Mouse (Mus musculus): Measurements from ENCODE around the gene Lmx1a. TPM values are rescaled to one million over a fixed set of nuclear protein-coding genes. Genes with fewer than 3 reads are reported as not detected.

Gene Lmx1a
- not detected in 2 replicates for total RNA-seq (2021)
- long read RNA-seq, experiment 1, result 0 reads
- long read RNA-seq, experiment 2, result 0 reads

- no peak for DNase-seq
Observed at GRCm38 (mm10) chr1:167689232-167689261, at the start of gene Lmx1a. Gene Lmx1a (plus strand): TSS chr1:167689237.

- peak; percentile 88 for DNase-seq
Observed at GRCm38 (mm10) chr1:167644866-167645537, 44.0 kb upstream of the Lmx1a start.

- DNase-seq, result no peak
Observed at GRCm38 (mm10) chr1:167648670-167649069, 40.4 kb upstream of the Lmx1a start.

- DNase-seq, result no peak
Observed at GRCm38 (mm10) chr1:167649122-167649633, 39.9 kb upstream of the Lmx1a start.

- no peak for DNase-seq
Observed at GRCm38 (mm10) chr1:167652336-167652735, 36.7 kb upstream of the Lmx1a start.

GRCm38 (mm10) chr1:167659065-167659464, 30.0 kb upstream of the Lmx1a start:
- DNase-seq, result no peak

- DNase-seq, result peak; percentile 87
Observed at GRCm38 (mm10) chr1:167660521-167661101, 28.4 kb upstream of the Lmx1a start.

GRCm38 (mm10) chr1:167661123-167661522, 27.9 kb upstream of the Lmx1a start:
- no peak for DNase-seq

GRCm38 (mm10) chr1:167663136-167663535, 25.9 kb upstream of the Lmx1a start:
- no peak for DNase-seq

GRCm38 (mm10) chr1:167669796-167670195, 19.2 kb upstream of the Lmx1a start:
- peak; percentile 66 for DNase-seq

GRCm38 (mm10) chr1:167672433-167672987, 16.5 kb upstream of the Lmx1a start:
- no peak for DNase-seq

- no peak for DNase-seq
Observed at GRCm38 (mm10) chr1:167679061-167679460, 10.0 kb upstream of the Lmx1a start.

- DNase-seq, result no peak
Observed at GRCm38 (mm10) chr1:167688001-167688346, 1.1 kb upstream of the Lmx1a start.

GRCm38 (mm10) chr1:167688347-167689231, 448 bp upstream of the Lmx1a start:
- DNase-seq, result peak; percentile 53

- DNase-seq, result no peak
Observed at GRCm38 (mm10) chr1:167689262-167690137, 463 bp downstream of the Lmx1a start.

- no peak for DNase-seq
Observed at GRCm38 (mm10) chr1:167690138-167690710, 1.2 kb downstream of the Lmx1a start.

- no peak for DNase-seq
Observed at GRCm38 (mm10) chr1:167690716-167691550, 1.9 kb downstream of the Lmx1a start.

GRCm38 (mm10) chr1:167691911-167692682, 3.1 kb downstream of the Lmx1a start:
- DNase-seq, result no peak

- no peak for DNase-seq
Observed at GRCm38 (mm10) chr1:167692683-167693045, 3.6 kb downstream of the Lmx1a start.
